Mouse (Mus musculus) kidney, postnatal 10 days (tissue): Measurements from ENCODE around the gene Mettl5.

Experiments used
- DNase-seq: peaks from one replicate; pipeline ENCODE4 v3.0.0; 2021; ENCODE audit warnings: mixed read lengths

The Mettl5 gene

DNA sequence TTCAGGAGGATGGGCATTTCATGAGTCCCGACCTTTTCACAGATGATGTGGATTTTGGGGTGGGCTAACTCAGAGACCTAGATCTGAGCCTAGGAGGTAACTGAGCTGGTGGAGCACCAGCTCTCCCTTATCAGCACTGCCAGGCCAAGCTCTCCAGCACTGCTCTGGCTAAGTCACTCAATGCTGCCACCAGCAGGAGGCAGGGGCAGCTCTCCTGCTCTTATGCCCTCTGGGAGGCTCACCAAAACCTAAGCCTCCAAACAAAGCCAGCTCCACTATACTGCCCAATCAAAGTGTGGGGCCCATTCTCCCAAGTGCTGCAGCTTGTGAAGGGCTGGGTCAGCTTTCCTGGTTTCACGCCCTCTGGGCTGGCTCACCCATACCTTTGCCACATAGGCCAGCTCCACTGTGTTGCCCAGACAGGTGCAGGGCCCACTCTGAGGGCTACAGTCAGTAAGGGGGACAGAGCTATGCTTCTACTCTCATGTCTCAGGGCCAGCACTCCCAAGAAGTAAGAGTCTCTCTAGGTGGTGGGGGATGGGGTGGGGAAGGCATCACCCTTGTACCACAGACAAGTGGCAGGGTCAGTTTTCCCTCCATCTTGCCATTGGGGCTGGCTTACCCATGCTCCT lies 33.9 kb downstream of the Mettl5 start:
- DNase-seq, result no peak

DNA sequence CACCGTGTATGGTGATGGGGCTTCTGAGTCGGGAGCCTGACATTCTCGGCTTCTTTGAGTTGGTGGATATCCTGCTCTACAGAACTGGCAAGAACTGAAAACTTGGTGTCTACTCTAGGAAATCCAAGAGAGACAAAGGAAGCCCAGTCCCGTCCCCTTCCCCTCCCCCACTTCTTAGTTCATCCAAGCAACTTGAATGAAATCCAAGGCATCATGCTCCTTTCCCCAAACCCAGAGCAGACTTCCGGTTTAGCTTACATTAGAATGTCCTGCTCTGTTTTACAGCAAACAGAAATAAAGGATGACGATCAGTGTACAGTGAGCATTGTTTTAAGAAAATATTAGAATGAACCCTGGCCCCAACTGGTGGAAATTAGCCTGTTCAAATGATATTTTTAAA lies 36.2 kb downstream of the Mettl5 start:
- DNase-seq, result peak; percentile 52

DNA sequence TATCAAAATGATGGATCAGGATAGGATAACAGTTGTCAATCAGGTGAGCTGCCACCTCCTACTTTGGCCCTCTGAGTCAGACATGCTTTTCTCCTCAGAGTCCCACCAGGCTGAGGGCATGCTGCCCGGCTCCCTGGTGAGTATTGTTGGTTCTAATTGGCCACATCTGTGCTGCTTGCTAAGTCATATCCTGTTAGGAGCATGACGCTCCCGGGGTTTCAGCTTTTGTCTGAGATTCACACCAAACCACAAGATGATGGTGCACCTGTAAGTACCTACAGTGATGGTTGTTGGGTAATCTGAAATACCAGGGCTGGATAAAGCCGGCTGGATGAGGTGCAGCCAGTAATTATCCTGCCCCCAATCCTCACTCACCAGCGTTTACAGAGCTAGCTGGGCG lies 45.2 kb downstream of the Mettl5 start:
- DNase-seq, result no peak

DNA sequence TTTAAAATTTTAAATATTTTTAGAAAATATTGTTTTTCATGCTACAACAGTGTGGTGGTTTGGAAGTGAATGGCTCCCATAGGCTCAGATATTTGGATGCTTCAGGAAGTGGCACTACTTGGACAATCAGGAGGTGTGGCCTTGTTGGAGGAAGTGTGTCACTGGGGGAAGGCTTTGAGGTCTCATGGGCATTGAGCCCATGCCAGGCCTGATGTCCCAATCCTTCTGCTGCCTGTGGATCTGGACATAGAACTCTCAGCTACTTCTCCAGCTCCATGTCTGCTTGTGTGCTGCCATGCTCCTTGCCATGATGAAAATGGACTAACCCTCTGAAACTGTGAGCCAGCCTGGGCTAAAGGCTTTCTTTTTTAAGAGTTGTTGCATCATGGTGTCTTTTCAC lies 46.7 kb downstream of the Mettl5 start:
- DNase-seq, result no peak

DNA sequence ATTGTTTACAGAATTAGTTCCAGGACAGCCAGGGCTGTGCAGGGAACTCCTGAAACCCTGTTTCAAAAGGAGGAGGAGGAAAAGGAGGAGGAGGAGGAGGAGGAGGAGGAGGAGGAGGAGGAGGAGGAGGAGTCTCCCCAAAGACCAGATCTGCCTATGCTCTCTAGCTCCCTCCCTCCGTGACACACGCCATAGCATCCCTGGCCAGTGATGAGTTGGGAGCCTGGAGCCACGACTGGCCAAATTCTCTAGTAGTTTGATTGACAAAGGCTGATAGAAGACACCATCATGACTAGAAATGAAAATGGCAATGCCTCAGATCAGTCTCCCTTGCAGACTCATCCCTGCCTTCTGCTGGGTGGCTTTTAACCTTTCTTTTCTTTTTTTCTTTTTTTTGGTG lies 47.4 kb downstream of the Mettl5 start:
- no peak for DNase-seq

DNA sequence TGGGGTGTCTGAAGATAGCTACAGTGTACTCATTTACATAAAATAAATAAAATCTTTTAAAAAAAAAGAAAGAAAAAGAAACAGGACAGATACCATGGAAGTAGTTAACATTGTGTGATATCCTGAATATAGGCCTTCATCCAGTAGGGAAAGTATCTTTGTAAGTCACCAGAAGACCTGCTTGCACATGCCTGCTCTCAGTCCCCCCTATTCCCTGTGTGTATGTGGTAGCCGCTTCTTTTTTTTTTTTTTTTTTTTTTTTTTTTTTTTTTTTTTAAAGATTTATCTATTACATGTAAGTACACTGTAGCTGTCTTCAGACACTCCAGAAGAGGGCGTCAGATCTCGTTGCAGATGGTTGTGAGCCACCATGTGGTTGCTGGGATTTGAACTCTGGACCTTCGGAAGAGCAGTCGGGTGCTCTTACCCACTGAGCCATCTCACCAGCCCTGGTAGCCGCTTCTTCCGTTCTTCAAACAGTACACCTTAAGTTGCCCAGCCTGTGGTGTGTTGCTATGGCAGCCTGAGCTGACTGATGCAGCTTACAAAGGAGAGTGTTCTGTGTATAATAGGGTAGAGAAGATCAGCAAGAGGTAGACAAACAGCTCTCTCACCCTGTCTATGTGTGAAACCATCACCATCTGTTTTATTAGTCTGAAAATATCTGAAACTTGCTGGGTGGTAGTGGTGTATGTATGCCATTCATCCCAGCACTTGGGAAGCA lies 48.0 kb downstream of the Mettl5 start:
- no peak for DNase-seq

DNA sequence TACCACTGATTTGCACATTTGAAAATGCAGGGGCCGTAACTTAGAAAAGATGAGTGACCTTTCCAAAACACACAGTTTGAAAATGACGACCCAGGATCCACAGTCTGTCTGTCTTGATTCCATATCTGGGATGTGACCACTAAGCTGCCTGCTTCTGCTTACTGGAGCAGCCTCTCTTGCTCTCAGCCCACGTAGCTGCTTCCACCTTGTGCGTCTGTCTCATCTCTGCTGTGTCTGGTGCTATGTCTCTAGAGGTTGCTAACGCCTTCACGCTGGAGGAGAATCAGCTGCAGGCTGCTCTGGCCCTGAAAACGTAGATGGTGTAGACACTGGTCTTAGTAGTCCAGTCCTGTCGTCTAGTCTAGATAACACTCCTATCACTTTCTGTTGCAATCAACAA lies 55.3 kb downstream of the Mettl5 start:
- no peak for DNase-seq

DNA sequence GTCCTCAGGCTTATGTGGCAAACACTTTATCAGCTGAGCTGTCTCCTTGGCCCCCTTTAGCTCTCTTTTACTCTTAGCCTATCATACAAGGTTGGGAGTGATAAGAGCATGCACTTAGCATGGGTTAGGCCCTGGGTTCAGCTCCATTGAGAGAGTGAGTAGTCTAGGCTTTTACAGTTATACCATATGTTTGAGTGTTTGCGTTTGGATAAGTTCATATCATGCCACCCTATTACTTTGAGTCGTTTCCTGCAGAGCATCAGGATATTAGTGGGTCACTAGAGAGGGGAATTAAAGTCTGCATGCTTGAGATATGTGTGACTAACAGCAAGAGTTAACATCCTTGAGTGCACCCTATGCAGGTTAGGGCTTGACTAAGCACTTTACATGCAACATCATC lies 55.7 kb downstream of the Mettl5 start:
- DNase-seq, result no peak

DNA sequence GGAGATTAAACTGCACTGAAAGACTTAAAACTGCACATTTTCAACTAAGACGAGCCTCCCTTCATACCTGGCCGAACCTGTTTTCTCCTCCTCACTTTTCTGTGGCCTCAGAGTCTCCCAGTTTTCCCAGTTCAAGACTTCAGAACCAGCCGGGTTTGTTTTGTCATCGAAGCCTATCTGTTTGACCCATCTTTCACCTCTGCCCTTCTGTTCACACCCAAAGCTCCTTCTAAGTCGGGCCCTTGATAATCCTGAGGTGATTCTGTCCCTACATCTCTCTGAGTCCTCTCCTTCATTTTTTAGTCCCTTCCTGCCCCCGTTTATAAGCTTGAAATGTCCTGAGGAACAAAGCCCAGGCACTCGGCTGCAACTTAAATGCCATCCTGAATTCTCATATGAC lies 57.4 kb downstream of the Mettl5 start:
- DNase-seq, result no peak

DNA sequence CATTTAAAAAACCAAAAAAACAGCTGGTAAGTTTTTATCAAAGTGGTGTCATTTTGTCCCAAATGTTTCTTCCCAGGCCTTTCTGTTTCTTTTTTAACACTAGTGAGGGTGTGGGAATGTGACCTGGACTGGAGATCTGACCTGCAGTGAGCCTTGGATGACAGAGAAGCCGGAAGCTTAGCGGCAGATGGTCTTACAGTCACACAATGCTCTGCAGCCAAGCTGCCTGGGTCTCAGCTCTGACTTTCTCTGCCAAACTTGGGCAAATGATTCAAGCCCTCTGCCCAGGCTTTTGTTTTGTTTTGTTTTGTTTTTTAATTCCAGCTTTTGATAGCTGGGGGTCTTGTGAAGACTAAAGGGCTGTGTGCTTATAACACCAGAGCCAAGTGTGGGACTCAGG lies 59.0 kb downstream of the Mettl5 start:
- DNase-seq, result peak; percentile 41

DNA sequence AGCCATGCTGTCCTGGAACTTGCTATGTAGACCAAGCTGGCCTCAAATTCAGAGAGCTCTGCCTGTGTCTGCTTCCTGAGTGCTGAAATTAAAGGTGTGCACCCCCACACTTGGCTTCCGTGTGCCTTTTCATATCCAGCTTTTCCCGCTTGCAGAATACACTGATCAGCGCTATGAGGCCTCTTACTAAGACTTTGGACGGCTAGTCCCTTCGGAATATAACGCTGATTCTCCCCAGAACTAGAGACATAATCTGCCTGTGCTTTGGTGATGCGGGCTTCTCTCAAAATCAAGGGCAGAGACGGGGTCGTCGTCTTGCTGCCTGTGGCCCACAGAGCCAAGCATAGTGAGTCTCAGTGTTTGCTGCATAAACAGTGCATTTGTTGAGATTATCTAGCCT lies 59.5 kb downstream of the Mettl5 start:
- no peak for DNase-seq

DNA sequence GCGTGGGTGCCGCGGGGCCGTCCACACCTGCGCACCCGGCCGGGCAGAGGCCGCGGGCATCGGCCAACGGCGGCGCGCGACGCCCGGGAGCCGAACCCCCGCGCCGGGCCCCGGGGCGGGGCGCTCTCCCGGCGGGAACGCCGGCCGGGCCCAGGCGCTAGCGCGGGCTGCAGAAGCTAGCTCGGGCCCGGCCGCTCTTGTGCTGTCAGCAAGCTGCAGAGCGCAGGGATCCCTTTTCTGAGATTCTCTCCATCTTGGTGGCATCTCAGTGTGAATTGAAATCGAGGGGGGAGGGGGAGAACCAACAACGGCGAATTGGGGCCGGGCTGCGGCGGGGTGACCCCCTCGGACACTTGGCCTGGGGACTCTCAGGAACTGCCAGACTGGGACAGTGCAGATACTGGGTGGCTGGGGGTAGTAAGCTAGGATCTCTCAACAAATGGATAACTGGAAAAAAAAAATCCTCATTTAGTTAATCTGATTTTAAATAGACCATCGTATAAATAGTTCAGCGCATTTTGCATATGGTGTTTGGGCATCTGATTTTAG lies 62.2 kb downstream of the Mettl5 start:
- DNase-seq, result peak; percentile 68

DNA sequence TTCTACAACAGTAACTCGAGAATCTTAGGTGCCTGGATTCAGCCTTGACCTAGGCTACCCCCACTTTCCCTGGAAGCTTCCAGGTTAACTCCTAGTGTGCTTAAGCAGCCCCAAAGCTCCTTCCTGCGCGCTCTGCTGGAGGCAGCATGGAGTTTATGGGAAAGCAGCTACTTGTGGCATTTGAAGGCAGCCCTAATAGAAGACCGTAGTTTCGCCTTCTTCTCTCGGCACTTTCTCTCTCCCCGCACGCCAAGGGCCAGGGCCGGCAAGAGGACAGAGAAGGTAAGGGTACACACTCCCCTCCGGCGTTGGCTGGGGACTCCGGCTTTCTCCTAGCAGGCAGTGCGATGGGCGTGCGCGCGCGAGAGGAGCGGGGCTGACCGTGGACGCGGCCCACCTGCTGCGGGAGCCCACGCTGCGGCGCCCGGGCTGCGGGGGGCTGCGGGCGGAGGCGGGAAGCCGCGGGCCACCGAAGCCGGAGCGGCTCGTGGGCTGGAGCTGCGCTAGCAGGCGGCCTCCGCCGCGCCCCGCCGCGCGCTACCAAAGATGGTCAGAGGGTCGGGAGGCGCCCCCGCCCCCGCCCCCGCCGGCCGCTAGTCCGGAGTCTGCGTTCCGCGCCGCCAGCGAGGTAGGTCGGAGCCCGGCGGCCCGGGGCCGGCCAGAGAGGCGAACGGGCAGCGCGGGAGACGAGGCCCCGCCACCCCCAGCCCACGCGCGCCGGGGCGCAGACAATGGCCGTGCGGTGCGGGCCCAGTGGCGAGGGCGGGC lies 62.9 kb downstream of the Mettl5 start:
- DNase-seq, result peak; percentile 71

DNA sequence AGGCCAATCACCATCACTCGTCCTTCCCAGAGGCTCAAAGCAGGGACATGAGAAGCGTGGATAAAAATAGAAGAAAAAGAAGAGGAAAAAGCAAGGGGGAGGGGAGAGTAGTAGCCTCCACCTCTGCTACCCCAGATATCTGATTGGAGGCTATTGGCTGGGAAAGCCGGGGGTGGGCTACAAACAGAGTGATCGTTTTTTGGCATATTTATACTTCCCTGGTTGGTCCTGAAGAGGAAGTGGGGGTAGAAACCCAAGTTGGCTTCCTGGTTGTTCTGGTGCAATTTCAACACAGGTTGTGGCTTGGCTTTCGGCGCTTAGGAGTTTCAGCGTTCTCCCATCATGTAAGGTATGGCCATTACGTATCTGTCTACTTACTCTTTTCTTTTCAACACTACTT lies 63.7 kb downstream of the Mettl5 start, which contains the start of gene Klhl23:
Gene Klhl23, plus strand, starts transcription at position 234 of the 400 bp plus-strand sequence.
- DNase-seq, result no peak
